Mouse (Mus musculus) CD4-positive helper T cell, adult 2 months (primary cell): ENCODE measurements around the gene Wipi2.

Experiments
- DNase-seq: peaks from one replicate; pipeline ENCODE4 v3.0.0-alpha.2; 2012; ENCODE audit warnings: low read depth, missing footprints, low spot score

The Wipi2 gene

DNA sequence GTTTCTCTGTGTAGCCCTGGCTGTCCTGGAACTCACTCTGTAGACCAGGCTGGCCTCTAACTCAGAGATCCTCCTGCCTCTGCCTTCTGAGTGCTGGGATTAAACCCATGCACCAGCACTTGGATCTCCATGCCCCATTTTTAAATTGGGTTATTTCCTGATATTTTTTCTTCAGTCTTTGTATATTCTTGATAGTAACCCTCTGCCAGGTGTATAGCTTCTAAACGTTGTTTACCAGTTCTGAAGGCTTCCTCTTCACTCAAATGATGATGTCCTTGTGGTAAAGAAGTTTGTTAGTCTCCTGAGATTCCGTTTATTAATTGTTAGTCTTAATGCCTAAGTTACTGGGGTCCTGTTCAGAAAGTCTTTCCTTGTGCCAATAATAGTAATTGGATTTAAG is at the start of gene Wipi2:
Wipi2 (plus strand) TSS at position 301 of the 400 bp plus-strand sequence.
- no peak for DNase-seq

DNA sequence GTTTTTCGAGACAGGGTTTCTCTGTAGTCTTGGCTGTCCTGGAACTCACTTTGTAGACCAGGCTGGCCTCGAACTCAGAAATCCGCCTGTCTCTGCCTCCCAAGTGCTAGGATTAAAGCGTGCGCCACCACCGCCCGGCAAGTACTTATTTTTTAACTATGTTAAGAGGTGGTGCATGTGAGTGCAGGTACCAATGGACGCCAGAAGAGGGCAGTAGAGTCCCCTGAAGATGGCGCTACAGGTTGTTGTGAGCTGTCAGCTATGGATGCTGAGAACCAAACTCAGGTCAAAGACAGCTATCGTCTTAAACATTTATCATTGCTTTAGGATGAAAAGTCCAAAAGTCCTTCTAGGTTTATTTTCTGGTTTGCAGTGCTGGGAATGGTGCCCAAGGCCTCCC is 49.3 kb upstream of the Wipi2 start:
- DNase-seq: no peak

DNA sequence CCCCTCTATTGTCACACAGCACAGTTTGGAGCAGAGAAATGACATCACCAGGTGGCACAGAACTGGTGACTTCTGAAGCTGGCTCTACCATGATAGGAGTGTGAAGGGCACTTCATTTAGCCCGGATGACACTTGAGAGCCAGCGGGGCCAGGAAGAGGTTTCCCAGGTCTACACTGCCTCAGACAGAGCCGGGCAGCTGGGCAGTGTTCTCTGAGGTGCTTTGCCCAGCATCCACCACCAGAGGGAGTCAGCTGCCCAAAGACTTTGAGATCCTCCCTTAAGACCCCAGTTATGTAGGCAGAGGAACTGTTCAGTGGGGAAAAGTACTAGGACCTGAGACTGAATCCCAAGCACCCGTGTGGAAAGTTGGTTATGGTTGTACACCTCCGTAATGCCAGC is 46.0 kb upstream of the Wipi2 start:
- peak; percentile 14 for DNase-seq

DNA sequence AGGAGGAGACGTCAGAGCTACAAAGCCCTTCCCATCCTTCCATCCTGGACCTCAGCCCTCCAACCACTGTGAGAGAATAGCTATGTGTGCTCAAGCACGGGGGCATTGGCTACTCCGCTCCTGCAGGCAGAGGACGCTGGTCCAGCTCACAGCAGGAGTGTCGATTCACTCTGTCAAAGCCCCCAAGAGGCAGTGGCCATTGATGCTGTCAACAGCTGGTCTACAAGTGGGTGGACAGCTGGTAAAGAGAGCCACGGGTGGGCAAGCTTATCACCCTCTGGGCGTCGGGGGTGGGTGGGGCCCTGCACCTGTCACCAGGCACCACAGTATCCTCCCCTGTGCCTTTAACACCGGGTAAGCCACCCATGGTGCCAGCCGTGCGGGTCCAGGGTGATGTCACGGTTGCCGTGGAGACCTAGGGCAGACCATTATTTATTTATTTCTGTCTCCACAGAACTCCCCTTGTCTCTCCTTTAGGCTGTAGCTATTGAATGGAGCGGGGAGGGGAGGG is 43.8 kb upstream of the Wipi2 start:
- no peak for DNase-seq

DNA sequence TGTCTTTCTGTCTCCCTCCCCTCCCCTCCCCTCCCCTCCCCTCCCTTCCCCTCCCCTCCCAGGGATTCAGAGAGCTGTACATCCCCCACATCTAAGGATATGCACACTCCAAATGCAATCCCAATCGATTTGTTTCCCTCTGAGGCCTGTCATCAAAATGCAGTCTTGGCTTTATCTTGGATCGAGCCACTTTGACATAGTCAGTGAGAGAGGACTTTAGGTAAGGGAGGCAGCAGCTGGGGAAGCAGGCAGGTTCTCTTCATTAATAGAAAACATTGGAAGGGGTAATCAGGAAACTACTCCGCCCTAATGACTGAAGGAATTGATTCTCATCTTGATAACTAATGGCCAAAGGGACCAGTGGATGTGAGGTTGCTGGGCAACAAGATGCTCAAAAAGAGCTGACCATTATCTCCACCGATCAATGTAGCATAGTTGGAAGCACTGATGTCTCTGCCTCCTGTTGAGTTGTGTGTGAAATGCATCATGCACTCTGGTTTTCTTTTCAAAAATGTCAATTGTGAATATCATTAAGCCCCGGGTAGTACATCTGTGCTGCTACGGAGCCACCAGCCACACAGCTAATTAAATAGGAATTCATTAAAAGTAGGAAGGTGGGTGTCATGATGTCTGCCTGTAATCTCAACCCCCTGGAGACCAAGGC is 36.4 kb upstream of the Wipi2 start:
- DNase-seq: no peak

DNA sequence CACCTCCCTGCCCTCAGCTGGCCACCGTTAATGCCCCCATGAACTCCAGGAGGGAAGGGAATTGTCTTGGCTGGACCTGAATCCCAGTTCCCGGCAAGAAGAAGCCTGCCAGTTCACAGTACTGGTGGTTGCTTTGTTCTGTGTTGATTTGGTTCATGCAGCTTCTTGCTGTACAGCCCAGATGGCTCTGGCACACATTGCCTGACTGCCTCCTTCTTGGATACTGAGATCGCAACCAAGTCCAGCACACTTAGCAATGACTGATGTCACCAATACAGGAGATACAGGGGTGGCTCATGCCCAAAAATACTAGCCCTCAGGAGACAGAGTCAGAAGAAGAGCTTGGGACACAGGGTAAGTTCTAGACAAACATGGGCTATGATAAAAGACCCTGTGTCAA is 31.8 kb upstream of the Wipi2 start:
- no peak for DNase-seq

DNA sequence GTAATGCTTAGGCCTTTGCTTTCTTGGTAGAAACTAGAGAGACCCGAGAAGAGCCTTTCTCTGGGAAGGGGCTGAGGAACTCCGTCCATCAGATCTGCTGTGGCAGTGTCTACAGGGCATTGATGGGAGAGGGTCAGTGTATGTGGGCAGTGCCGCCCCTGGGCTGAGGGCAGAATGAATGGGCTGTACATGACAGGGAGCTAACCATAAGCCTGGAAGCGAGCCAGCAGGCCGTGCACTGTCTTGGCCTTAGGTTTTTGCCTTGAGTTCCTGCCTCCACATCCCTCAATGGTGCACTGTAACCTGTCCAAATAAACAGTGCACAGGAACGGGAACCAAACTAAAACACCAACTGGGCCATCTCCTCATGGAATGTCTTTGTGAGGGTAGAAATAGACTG is 30.8 kb upstream of the Wipi2 start:
- DNase-seq: no peak

DNA sequence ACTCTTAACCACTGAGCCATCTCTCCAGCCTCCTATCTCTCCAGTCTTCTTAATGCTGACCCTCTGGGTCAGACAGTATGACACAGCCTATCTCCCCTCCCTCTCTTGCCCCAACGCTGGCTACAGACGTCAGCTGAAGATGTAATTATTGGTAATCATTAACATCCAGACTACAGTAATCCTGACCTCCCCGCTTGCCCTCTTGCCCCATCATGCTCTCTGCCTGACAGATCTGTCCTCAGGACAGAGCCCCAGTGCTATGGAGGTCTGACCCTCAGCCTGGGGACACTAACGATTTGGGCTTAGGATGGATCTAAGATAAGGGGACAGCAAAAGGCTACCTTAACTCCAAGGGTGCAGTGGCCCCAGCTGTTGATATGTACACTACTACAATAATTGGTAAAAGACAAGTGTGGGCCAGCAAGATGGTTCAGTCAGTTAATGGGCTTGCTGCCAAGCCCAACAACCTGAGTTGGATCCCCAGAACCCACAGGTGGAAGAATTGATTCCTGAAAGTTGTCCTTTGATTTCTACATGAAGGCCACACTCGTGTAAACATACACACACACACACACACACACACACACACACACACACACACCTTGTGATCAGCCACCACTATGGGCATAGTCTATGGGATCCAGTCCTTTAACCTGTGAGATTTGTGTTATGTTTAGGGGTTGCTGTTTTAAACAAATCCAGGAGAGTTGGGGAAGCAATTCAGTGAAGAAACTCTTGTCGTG is 29.7 kb upstream of the Wipi2 start:
- no peak for DNase-seq

DNA sequence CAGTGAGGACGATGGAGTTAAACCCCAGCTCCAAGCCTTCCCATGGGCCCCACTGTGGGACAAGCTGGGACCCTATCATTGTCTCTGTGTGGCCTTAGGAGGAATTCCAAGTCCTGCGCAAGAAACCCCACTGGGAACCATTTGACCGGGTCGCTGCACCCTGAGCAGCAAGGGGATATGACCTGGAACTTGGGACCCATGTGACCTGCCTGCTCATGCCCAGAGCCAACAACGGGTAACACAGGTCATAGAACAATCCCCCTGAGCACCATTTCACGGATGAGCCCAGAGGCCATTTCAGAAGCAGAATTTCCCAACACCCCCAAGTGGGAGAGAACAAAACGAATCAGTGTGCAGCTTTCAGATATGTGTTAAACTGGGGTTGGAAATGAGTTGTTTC is 23.1 kb upstream of the Wipi2 start:
- DNase-seq: no peak

DNA sequence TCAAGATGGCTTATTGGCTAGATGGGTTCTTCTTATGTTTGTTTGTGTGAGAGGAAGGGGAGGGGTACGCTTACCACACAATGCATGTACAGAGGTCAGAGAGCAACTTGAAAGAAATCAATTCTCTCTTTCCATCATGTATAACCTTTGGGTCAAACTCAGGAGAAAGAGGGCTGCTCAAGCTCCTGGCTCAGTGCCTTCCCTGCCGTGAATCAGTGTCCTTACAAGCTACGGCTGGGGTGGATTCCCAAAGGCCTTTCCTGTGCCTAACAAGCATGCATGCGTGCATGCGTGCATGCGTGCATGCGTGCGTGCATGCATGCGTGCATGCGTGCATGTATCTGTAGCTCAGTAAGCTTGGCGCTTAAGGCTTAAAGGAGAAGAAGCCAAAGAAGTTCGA is 22.2 kb upstream of the Wipi2 start:
- no peak for DNase-seq

DNA sequence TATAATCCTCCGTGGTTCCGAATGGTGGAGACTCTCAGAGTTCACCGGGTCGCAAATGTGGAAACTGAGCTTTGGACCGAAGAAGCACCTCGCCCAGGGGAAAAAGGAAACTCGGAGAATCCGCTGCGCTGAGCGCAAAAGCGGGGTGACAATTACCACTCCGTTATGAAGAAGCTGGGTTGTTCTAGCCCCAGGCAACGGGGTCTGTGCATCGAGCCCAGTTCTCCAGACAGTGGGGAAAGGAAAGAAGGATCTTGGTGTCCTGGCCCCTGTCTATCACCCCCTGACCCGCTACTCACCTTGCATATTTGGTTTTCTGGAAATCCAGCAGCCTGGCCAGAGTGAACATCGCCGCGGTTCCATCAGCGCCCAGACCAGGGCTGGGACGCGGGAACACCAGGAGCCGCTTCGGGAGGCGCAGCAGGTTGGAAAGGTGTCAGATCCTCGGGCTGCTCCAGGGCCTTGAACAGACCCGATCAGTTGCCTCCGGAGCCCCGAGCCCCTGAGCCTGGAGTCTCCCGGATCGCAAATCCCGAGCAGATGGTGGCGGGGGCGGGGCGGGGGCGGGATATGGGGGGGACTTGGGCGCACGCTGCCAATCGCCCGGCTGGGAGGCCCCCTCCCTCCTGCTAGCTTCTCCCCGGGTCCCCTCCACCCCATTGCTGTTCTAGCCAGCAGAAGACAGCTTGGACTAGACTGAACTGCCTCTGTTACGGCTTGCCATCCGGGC is 19.1 kb upstream of the Wipi2 start, which contains the start of gene Mmd2:
Mmd2 (minus strand) TSS at position 542 of the 730 bp plus-strand sequence.
- no peak for DNase-seq

DNA sequence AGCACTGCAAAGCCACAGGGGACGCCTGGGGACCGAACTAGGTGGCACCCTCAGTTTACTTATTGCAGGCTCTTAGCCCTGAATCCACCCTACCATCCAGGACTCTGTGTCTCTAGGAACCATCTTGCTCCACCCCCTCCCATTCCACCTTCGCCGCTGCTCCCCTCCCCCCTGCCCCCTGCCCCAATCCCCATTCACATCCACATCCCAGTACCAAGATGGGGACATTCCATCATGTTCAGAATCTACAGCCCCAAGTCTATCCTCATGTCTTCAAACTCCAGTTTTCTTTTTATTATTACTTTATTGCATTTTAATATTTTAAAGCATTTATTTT is 18.5 kb upstream of the Wipi2 start:
- no peak for DNase-seq

DNA sequence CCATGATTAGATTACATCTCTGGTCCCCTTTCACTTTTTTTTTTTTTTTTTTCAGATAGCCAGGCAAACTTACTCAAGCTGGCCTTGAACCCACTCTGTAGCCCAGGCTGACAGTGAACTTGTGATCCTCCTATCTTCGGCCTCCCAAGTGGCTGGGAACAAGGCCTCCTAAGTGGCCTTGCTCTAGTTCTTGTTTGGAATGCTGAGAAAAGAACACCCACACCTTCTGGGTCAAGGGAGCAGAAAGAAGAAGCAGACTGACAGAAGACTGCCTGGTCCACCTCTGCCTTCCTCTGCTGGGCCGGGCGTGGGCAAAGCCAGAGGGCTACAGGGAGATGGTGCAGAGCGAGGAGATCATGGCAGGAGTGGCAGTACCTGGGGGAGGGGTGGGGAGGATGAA is 17.1 kb upstream of the Wipi2 start:
- no peak for DNase-seq

DNA sequence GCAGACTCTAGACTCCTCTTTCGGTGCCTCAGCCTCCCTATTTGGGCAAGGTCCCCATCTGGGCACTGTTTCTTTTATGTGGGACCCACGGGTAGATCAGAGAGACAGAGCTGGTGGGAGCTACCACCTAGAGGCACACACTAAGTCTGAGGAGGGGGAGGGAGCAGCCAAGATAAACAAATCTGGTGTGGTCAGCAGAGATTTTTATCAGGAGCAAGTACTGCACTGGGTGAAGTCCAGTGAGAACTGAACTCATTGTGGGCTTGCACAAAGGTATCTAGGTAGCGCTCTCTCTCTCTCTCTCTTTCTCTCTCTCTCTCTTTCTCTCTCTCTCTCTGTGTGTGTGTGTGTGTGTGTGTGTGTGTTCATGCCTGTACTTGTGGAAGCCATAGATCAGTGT is 13.0 kb upstream of the Wipi2 start:
- no peak for DNase-seq

DNA sequence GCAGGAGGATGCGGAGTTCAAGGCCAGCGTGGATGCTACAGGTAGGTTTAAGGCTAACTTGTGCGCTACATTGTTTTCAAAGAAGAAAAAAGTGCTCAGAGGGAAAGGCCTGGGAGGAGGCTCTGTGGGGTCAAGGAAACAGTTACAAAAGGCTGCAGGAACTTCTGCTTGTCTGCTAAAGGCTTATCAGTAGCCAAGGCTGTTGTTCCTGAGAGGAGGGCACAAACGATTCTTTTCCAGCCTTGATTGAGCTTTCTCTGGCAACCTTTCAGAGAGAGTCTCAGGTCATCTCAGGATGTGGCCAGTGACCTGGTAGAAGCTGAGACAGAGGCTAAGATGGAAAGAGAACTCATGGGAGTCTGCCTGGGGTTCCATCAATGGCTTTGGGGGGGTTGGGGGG is 11.9 kb upstream of the Wipi2 start:
- DNase-seq: no peak

DNA sequence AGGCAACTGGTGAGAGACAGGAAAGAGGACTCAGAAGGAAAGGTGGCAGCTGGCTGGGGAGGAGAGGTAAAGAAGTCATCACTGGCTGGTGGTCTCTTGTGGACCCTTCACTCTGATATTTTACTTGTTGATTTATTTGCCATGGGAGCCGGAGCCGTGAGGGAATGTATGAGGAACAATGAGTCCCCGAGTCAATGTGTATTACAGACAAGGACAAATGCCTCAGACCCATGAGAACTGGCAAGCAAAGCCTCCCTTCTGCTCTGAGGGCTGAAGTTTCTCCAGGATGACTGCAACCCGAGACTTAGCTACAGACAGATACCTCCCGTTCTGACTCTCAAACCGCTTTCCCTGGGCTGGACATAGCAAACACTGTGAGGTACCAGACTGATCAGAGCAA is 11.2 kb upstream of the Wipi2 start:
- no peak for DNase-seq

DNA sequence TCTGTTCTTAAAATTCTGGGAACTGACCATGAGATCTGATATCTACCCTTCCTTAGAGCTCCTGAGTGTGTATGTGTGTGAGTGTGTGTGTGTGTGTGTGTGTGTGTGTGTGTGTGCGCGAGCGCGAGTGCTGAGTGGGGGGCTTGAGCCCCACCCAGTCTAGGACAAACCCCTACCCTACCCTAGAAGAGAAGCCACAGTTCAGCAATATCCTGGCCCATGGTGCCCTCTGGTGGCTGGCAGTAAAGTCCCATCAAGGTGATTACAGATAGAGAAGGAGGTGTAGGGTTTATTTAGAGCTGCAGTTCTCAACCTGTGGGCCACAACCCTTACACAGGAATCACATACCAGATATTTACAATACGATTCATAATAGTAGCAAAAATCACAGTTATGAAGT is 7.6 kb upstream of the Wipi2 start:
- DNase-seq: peak; percentile 21

DNA sequence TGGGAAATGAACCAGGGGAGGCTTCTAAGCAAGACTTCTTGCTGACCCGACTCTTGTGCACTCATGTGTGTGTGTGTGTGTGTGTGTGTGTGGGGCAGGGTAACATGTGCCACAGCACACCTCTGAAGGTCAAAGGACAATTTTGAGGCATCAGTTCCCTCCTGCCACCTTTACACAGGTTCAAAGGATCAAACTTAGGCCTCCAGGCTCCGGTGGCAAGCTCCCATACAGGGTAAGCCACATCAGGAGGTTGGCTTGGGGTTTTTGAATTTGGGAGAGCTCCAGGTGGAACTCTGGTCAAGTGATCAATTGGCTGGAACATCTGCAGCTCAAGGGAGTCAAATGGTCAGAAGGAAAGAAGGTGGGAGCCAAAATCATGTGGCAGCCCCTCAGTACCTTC is 6.1 kb upstream of the Wipi2 start:
- DNase-seq: no peak

DNA sequence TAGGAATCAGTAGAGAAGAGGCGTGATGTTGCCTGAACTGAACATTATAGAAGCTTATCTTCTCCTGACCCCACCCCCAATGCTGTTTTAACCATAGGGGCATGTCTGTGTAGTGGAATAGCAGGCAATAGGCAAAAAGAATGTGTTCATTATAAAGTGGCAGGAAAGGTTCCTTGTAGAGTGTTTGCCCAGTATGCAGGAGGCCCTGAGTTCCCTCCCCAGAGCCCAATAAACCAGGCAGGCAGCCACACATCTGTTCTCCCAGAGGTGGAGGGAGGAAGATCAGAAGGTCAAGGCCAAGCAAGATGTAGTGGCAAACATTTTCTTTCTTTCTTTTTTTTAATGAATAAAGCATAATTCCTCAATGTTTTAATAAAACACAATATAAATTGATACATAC is 5.4 kb upstream of the Wipi2 start:
- DNase-seq: no peak

DNA sequence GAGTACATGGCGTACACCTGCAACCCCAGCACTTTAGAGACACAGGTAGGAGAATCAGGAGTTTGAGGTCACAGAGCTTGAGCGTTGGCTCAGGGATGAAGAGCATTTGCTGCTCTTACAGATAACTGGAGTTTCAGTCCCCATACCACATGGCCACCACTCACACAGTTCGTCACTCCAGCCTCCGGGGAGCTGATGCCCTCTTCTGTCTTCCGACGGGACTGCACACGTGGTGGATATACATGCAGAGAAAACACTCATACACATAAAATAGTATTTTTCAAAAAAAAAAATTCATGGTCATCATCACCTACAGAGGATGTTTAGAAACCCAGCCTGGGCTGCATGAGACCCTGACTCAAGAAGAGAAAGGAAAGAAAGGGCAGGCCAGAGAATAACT is 4.4 kb upstream of the Wipi2 start:
- DNase-seq: no peak

DNA sequence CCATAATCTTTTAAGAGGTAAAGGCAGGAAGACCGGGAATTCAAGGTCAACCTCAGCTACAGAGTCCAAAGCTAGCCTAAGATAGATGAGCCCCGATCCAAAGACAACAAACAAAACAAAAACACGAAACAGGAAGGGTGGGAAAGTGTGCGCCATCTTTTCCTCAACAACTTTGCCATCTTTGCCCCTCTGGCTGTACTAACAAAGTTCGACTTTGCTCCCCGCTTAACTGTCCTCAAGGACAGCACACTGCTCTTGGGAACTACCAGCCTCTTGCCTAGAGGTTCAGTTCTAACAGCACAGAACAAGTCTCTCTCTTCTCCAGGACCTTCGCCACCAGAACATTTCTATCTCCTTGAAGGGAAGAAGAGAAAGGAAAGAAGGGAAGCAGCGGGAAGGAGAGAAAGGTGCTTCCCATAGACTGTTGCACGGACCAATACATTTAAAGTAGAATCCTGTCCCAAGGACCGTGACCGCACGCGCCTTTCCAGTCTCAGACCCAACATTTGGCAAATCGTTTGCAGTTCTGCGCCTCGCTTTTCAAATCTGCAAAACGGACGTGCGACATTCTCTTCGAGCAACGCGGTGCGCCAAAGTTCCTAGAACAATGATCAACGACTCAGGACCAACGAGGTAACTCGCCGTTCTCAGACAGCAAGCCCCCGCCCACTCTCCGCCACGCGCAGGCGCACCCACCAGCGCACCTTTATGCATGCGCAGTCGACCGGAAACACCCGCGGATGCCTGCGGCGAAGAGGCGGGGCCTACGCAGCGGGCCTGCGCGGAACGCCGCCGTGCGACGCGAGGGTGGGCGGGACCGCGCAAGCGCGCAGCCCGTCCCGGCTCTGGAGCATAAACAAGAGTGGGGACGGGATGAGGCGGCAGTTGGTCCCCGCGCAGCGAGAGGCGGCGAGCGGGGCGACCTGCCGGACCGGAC is 1.5 kb downstream of the Wipi2 start:
- peak; percentile 98 for DNase-seq

DNA sequence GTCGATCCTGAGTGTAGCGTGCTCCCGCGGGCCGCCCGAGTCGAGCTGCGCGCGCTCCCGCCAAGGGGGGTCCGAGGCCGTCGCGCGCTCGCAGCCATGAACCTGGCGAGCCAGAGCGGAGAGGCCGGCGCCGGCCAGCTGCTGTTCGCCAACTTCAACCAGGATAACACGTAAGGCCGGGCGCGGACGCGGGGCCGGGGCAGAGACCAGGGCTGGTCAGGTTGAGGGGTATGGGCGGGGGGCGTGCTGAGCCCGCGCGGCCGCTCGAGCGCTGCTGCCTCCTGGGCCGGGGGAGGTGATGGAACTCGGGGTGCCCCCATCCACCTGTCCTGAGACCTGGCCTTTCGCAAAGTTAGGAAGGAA is 2.1 kb downstream of the Wipi2 start:
- no peak for DNase-seq
